Mouse (Mus musculus): ENCODE measurements around the gene 4933427D14Rik.
"Not testable (repeated sequence)": the region's sequence is repeated elsewhere in the genome, so short reads cannot be mapped to it uniquely, and the experiment has no call there.

The 4933427D14Rik gene

GRCm38 (mm10) chr11:72203440-72203839 is 3.8 kb downstream of the 4933427D14Rik start:
- no peak for DNase-seq (ENCODE audit: low spot score)

DNA sequence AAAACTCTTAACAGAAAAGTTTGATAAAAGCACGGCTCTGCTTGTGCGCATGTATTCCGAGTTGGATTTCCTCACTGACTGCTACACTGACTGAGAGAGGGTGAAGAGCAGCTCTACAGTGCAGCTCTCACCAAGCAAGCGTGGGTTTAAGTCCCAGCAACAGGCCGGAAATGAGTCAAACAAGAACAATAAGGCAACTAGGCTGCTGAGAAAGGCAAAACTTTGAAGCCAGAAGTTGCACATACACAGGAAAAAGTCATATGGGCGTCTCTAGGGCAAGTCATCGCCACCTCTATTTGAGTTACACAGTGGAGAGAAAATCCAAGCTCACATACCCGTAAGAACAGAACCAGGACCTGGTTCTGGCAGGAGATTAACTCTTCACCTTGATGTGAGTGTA is 10.8 kb downstream of the 4933427D14Rik start:
- DNase-seq (ENCODE audit: low spot score), result no peak

- DNase-seq (ENCODE audit: low spot score), result no peak
These were observed 13.0 kb downstream of the 4933427D14Rik start for GRCm38 (mm10) chr11:72194259-72194658.

- no peak for DNase-seq (ENCODE audit: low spot score)
These were observed 16.4 kb downstream of the 4933427D14Rik start for GRCm38 (mm10) chr11:72190857-72191256.

- DNase-seq (ENCODE audit: low spot score), result no peak
These were observed 23.0 kb downstream of the 4933427D14Rik start for GRCm38 (mm10) chr11:72184252-72184651.

DNA sequence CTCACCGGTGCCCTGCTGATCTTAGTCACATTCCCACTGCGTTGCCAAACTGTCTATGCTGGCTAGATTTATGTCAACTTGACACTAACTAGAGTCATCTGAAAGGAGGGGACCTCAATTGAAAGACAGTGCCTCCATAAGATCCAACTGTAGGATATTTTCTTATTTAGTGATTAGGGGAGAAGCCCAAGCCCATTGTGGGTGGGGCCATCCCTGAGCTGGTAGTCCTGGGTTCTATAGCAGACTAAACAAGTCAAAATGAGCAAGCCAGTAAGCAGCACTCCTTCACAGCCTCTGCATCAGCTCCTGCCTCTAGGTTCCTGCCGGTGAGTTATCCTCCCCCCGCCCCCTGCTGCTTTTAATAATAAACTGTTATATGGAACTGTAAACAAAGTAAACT is 26.1 kb downstream of the 4933427D14Rik start:
- DNase-seq (ENCODE audit: low spot score), result no peak

- no peak for DNase-seq (ENCODE audit: low spot score)
These were observed 26.7 kb downstream of the 4933427D14Rik start for GRCm38 (mm10) chr11:72180556-72180955.

DNA sequence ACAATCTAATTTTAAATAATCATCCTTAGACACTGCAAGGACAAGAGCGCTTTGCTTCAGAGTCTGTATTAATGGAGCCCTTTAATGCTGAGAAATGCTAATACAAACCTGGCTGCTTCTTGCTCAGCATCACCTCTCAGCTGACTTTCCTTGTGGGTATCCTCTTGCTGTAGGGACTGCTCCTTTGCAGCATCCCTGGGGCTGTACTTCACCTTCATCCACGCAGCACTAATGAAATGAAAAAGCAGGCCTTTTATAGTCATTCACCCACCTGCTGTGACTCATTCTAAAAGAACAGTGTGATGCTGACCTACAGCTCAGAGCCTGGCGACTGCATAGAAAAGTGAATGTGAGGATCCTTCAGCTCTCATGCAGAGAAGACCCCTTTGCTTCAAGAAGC is 30.7 kb downstream of the 4933427D14Rik start:
- DNase-seq (ENCODE audit: low spot score), result peak; percentile 74

DNA sequence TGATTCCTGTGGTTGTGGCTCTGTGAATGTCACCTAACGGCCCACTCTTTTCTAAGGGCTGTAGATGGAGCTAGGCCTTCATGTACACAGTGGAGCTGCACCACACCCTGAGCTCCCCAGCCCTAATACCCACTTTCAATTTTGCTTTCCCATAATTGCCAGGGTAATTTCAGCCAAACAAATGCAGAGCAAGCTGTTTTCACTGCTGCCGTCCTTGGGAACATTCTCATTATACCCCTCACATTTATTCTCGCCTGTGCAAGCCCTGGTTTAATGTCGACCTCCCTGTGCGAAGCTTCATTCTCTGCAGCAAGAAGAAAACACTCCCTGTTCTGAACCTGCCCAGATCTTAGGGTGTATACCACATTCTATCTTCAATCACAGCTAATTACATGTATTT is 31.3 kb downstream of the 4933427D14Rik start:
- DNase-seq (ENCODE audit: low spot score), result no peak

GRCm38 (mm10) chr11:72174721-72175120 is 32.5 kb downstream of the 4933427D14Rik start:
- DNase-seq (ENCODE audit: low spot score), result no peak

DNA sequence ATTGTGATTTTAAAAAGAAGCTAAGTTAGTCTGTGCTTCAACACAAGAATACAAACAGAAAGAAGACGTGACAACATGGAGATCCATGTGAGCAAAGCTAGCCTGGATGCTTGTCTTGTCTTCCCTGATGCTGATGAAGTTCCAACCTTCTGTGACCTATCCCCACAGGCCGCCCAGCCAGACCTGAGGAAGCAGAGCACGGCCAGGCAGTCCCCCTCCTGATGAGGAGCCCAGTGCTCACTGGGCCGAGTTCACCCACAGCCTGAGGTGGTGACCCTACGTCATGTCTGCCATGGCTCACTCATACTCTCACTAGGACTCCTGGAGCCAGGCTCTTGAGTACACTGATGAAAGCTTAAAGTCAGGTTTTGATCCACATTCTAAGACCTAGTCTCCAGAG is 33.8 kb downstream of the 4933427D14Rik start:
- DNase-seq (ENCODE audit: low spot score), result no peak

- DNase-seq (ENCODE audit: low spot score), result not testable (repeated sequence)
These were observed 35.4 kb downstream of the 4933427D14Rik start for GRCm38 (mm10) chr11:72171906-72172305.

DNA sequence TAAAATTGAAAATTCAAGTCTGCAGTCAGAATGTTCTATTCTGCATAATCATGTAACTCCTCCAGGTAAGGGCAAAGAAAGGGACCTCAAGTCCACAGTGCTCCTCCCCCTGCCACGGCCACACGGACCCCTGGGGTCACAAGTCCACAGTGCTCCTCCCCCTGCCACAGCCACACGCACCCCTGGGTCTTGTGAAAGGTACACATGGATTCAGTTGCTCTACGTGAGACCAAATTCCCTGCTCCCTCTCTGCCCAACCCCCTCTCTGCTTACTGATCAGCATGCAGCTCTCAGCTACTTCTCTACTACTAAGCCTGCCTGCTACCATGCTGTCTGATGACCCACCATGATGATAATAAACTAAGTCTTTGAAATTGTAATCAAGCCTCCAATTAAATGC is 37.4 kb downstream of the 4933427D14Rik start:
- no peak for DNase-seq (ENCODE audit: low spot score)

GRCm38 (mm10) chr11:72163198-72163597 is 44.1 kb downstream of the 4933427D14Rik start:
- no peak for DNase-seq (ENCODE audit: low spot score)

- no peak for DNase-seq (ENCODE audit: low spot score)
These were observed 50.6 kb downstream of the 4933427D14Rik start for GRCm38 (mm10) chr11:72156624-72157023.

DNA sequence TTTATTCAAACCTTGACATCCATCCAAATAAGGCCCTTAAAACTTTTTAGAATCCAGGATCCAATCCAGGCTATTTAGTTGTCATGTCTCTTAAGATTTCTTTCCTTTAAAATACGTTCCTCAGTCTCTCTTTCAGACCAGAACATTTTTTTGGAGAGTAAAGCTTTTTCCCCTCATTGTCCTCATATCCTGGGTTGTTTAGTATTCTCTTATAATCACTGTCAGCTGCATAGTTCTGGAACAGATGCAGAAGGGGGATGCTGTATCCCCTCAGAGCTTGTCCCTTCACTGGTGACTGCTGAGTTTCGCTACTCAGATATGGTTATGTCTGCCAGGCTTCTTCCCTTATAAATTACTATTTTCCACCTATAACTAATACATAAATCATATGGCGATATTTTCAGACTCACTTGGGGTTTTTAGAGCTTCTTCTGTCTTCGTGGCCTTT is 51.3 kb downstream of the 4933427D14Rik start:
- DNase-seq (ENCODE audit: low spot score), result no peak

DNA sequence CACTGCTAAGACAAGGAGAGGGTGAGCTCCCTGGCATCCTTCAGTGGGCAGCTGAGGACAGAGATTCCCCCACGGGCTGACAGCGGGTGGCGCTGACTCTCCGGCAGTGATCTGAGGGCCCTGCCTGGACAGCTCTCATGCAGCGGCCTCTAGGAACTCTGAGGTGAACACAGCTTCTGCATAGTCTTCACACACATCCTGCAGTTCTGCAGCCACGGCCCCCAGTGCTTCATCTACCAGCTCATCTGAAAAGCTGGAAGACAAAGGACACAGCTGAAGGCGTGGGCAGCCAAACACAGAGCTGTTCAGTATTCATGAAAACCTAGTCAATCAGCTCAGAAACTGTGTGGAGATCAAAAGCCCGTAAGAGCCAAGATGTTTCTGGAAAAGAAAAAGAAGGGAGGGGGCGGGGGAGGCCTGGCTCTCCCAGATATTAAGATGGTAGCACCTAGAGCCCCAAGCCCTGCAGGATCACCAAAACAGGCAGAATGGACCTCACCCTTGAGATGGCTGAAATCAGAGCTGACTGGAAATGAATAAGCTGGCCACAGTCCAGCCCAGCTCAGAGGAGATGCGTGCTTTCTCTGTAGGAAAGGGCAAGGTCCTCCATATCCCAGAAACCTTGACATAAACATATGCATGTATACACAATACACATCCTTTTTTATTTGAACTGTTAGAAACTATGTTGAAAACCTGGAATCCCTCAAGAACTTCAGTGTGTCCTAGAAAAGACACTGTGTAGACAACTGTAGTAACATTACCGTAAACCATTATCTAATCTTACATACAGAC is 51.9 kb downstream of the 4933427D14Rik start:
- no peak for DNase-seq (ENCODE audit: low spot score)

DNA sequence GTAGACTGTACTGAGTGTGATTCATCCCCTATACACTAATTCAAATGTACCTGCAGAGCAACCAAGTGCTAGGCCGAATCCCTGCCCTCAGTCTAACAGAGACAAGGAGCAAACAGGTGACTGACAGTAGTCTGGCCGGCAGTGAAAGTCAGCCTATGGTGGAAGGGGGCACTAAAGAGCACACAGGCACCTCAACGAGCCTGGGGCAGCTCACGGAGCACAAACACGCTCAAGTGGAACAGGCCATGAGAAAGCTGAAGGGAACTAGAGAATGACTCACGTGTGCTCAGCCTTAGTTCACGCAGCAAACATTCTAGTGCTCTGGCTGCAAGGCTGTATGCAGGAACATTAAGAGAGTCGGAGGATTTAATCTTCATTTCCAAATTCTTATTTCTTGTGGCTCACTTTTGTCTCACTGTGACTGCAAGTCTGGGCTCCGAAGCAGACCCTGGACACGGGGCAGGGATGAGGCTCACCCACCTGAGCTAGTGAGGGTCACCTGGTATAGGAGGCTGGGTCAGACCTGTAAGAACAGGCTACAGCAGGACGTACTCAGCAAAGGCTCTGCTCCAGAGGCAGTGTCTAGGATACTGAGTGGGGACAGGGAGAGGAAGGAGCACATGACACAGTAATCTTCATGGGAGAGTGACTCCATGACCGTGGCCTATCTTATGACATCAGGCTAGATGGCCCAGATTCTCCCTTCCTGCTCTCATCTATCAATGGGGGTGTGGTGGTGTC is 54.0 kb downstream of the 4933427D14Rik start:
- no peak for DNase-seq (ENCODE audit: low spot score)

- no peak for DNase-seq (ENCODE audit: low spot score)
These were observed 56.1 kb downstream of the 4933427D14Rik start for GRCm38 (mm10) chr11:72151120-72151519.

- DNase-seq (ENCODE audit: low spot score), result no peak
These were observed 59.3 kb downstream of the 4933427D14Rik start for GRCm38 (mm10) chr11:72147910-72148309.

DNA sequence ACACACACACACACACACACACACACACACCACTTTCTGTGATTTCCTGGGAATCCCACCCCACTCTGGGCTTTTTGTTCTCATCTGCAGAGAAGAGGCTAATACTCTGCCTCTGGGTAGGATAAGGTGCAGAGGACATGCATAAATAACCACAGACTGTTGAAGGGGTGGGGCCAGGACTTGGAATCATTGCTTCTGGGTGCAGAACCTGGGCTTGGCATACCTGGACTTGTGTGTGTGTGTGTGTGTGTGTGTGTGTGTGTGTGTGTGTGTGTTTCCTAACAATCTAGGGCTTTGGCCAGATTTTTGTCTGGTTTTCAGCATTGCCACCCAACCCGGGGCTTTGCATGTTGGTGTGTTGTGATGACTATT is 61.4 kb downstream of the 4933427D14Rik start:
- no peak for DNase-seq (ENCODE audit: low spot score)

DNA sequence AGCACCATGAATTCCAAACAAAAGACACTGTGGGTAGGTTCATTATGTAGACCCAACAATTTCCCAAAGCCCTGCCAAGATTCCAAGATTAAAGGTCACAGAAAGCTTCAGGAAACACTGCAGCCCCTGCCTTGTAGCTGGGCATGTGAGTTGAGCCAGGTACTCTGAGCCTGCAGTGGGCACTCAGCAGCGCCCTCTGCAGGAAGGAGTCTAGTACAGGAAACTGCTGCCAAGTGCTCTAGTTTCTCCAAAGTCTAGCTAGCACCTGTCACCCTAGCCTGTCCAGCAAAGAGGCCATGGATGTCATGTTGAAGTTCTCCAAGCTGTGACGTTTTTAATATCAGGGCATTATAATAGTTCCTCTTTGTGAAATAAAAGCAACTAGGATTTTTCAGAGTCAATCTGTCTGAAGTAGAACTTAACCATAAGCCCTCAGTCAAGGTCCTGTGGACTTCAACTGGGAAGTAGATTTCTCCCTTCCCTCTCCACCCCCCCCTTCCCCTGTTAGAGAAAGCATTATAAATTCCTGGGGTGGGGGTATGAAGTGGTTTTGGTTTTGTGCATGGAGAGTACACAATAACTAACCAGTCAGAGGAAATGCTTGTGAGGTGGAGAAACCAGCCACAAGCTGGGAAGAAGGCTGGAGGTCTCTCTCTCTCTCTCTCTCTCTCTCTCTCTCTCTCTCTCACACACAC is 61.9 kb downstream of the 4933427D14Rik start:
- peak; percentile 65 for DNase-seq (ENCODE audit: low spot score)

DNA sequence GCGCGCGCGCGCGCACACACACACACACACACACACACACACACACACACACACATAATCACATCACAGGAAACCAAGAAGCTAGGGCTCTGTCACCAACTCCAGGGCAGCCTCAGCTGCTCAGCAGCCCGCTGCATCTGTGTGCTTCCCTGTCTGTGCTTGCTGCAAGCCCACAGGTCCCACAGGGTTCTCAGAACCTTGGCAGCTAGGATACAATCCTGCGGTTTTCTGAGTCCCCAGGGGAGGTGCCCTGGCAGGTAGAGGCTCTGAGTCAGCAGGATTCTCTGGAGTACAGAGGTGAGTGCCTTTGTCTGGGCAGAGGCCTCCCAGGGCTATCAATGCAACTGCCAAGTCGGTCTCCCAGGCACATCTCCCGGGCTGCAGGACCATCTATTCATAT is 64.4 kb downstream of the 4933427D14Rik start:
- no peak for DNase-seq (ENCODE audit: low spot score)

Data from retina, embryonic 14.5 days (tissue).